Comparison of ENCODE assay signal across 8 mouse cellular contexts in genomic region chr12:92302951-92303591, GRCm38 (mm10).
A peak's percentile ranks its signal among the peaks of the same experiment; 100 is the strongest.
DNase-seq lines count a peak whose midpoint lies in the region; ATAC-seq and TF ChIP-seq lines count a peak whose summit lies in the region.

No protein-coding gene starts in this region.

- WGBS in heart, postnatal 0 days: 24% methylated on average over 14 of the region's 14 CpGs
- 28% methylated on average over 14 of the region's 14 CpGs for WGBS in heart, embryonic 12.5 days
- WGBS in forebrain, embryonic 12.5 days: 20% methylated on average over 14 of the region's 14 CpGs
- 19% methylated on average over 14 of the region's 14 CpGs for WGBS in kidney, adult 2 months

- no peak for TF ChIP-seq POLR2A in kidney, adult 2 months (IDR thresholded peaks at IDR 0.05; ENCODE audit: low read depth, low read length)

- H3K4me1 ChIP-seq in heart, postnatal 0 days (ENCODE audit: control insufficient read depth, insufficient read depth): no peaks in the 10 kb centered on the region
- no peaks in the 10 kb centered on the region for H3K4me1 ChIP-seq in heart, embryonic 12.5 days (replicated peaks)
- peaks cover 4% of the 10 kb centered on the region; the same call in 1 of the 2 replicates for H3K4me1 ChIP-seq in forebrain, embryonic 12.5 days
- no peaks in the 10 kb centered on the region for H3K4me1 ChIP-seq in kidney, adult 2 months (ENCODE audit: control insufficient read depth, insufficient read depth, low read length)

- intact Hi-C loops in left cerebral cortex, postnatal 36 days (cut with DNase I): loop anchor here (5.0 to 10.0 kb wide), 2 partner anchors 291 to 428 kb away; no protein-coding TSS in a partner anchor

- TF ChIP-seq CTCF in heart, postnatal 0 days (IDR thresholded peaks at IDR 0.05; ENCODE audit: low read depth): peak; percentile 53
- peak; percentile 55; the same call in 1 of the 2 replicates for TF ChIP-seq CTCF in kidney, adult 2 months (conservative IDR thresholded peaks at IDR 0.05; ENCODE audit: insufficient read depth, insufficient read length, low read depth, low read length)

- no peak overlapping the region for H3K4me3 ChIP-seq in heart, postnatal 0 days (ENCODE audit: low read depth, low read length)
- H3K4me3 ChIP-seq in heart, embryonic 12.5 days: no peak overlapping the region
- no peak overlapping the region for H3K4me3 ChIP-seq in forebrain, embryonic 12.5 days (replicated peaks)
- H3K4me3 ChIP-seq in kidney, adult 2 months (ENCODE audit: insufficient read depth, low read depth, low read length): no peak overlapping the region

- no peak overlapping the region for H3K9ac ChIP-seq in heart, postnatal 0 days (replicated peaks; ENCODE audit: low read depth, low read length)
- no peak overlapping the region for H3K9ac ChIP-seq in heart, embryonic 12.5 days
- no peak overlapping the region for H3K9ac ChIP-seq in forebrain, embryonic 12.5 days

- no peak for DNase-seq in heart, postnatal 0 days (ENCODE audit: low spot score)
- peak; percentile 1 for DNase-seq in c-Kit-positive CD71-positive TER-119-negative erythroid progenitor cells, embryonic 14.5 days (ENCODE audit: low read depth)
- DNase-seq in kidney, adult 2 months: peak; percentile 59
- peak; percentile 71 to 74 for DNase-seq in left cerebral cortex, postnatal 36 days (ENCODE audit: low spot score in 2 of 2)
- DNase-seq in naive thymus-derived CD4-positive, alpha-beta T cell, adult 2 months (ENCODE audit: low read depth): peak; percentile 71
- DNase-seq in spleen, postnatal 4 days (ENCODE audit: low spot score in 2 of 2): peak; percentile 16 to 61

- H3K9me3 ChIP-seq in heart, postnatal 0 days (replicated peaks; ENCODE audit: control insufficient read depth, low read length): no peaks in the 10 kb centered on the region
- H3K9me3 ChIP-seq in heart, embryonic 12.5 days (replicated peaks): no peaks in the 10 kb centered on the region
- no peaks in the 10 kb centered on the region for H3K9me3 ChIP-seq in forebrain, embryonic 12.5 days

- no peaks in the 10 kb centered on the region for H3K27me3 ChIP-seq in heart, postnatal 0 days (ENCODE audit: control insufficient read depth, insufficient read depth, low read length)
- H3K27me3 ChIP-seq in heart, embryonic 12.5 days (replicated peaks): no peaks in the 10 kb centered on the region
- H3K27me3 ChIP-seq in forebrain, embryonic 12.5 days: peaks cover 8% of the 10 kb centered on the region
- H3K27me3 ChIP-seq in kidney, adult 2 months (replicated peaks; ENCODE audit: control insufficient read depth, insufficient read depth, low read length): no peaks in the 10 kb centered on the region

- H3K36me3 ChIP-seq in heart, postnatal 0 days (replicated peaks; ENCODE audit: control insufficient read depth, insufficient read depth, low read length): no peaks in the 10 kb centered on the region
- H3K36me3 ChIP-seq in heart, embryonic 12.5 days: no peaks in the 10 kb centered on the region
- H3K36me3 ChIP-seq in forebrain, embryonic 12.5 days (replicated peaks): no peaks in the 10 kb centered on the region
- H3K36me3 ChIP-seq in kidney, adult 2 months (ENCODE audit: control insufficient read depth, insufficient read depth, low read length): no peaks in the 10 kb centered on the region

- TF ChIP-seq EP300 in heart, postnatal 0 days (IDR thresholded peaks at IDR 0.05; ENCODE audit: low read depth): no peak

- H3K4me2 ChIP-seq in heart, postnatal 0 days (ENCODE audit: low read depth, low read length): no peak overlapping the region
- no peak overlapping the region for H3K4me2 ChIP-seq in heart, embryonic 12.5 days
- peak overlapping the region; percentile 6; the same call in 1 of the 2 replicates for H3K4me2 ChIP-seq in forebrain, embryonic 12.5 days

- H3K27ac ChIP-seq in heart, postnatal 0 days (ENCODE audit: low read depth): no peak overlapping the region
- no peak overlapping the region for H3K27ac ChIP-seq in heart, embryonic 12.5 days (ENCODE audit: poor library complexity, severe bottlenecking)
- H3K27ac ChIP-seq in forebrain, embryonic 12.5 days: no peak overlapping the region
- H3K27ac ChIP-seq in kidney, adult 2 months (ENCODE audit: insufficient read depth, low read depth, low read length): no peak overlapping the region

- no peak for ATAC-seq in heart, postnatal 0 days (ENCODE audit: insufficient read depth, low read depth)
- no peak for ATAC-seq in heart, embryonic 12.5 days (ENCODE audit: insufficient number of reproducible peaks, low FRiP score)
- ATAC-seq in forebrain, embryonic 12.5 days (ENCODE audit: low FRiP score): peak; percentile 87; the same call in 1 of the 2 replicates
